Mouse (Mus musculus) erythroblast, embryonic 14.5 days (primary cell): ENCODE data around the gene Awat2.

Source experiments
- GATA1 ChIP-seq: IDR thresholded peaks from 2 replicates; pipeline ENCODE4 v1.6.1; 2012; ENCODE audit warnings: low read length, inconsistent platforms, mixed read lengths
- TAL1 ChIP-seq: IDR thresholded peaks from 3 replicates; pipeline ENCODE4 v1.6.1; 2012; ENCODE audit warnings: low read length, inconsistent platforms, mixed read lengths

DNA sequence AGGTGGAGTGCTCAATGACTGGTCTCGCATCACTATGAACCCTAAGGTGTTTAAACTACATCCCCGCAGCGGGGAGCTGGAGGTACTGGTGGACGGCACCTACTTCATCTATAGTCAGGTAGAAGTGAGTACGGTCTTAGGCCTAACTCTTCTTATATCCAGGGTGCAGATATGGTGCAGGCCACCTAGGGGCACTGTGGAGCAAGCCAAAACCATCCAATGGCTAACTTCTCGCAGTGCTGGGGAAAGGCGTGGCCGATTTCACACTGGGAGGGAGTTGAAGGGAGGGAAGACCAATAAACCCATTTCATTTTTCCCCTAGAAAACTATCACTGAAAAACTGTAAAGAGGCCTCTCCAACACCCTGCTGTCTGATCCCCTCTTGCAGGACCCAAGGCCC lies 47.5 kb downstream of the Awat2 start:
- TF ChIP-seq GATA1 (no peak), TAL1 (no peak)
